Comparison of ENCODE assay signal across 16 mouse cellular contexts in the genomic region with DNA sequence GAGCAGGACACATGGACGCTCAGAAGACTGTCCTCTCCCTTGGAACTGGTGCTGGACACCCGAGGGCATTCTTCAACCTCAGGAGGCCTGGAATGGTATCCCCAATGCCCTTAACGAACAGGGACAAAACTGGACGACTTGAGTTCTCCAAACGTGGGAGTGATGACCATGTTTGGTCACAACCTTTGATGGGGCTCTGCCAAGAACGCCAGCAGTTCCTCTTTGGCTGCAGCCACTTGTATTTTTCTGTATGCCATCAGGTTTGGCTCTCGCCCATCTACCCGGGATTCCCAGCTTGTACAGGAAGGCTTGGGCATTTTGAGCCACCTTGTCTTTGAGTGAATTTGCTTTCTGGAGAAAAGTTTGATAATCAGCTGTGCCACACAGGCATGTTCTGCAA. TPM values are rescaled to one million over a fixed set of nuclear protein-coding genes. Genes with fewer than 3 reads are reported as not detected.
DNase-seq lines count a peak whose midpoint lies in the region; ATAC-seq lines count a peak whose summit lies in the region.
"Had no signal": no experiment of that assay in that cellular context is flagged by ENCODE, and none has a peak within 500 bp of the region (broad histone marks: within the 10 kb centered on the region; RNA-seq: fewer than 3 reads in every experiment).

No protein-coding gene starts in this region.

- no peak overlapping the region for H3K27ac ChIP-seq in heart, embryonic 11.5 days (ENCODE audit: low read depth, low read length)
- H3K27ac ChIP-seq: hindbrain, embryonic 14.5 days; layer of hippocampus, adult 2 months; stomach, embryonic 15.5 days had no signal

- ATAC-seq in heart, embryonic 11.5 days (replicated peaks; ENCODE audit: insufficient number of reproducible peaks, low FRiP score, low TSS enrichment): no peak
- ATAC-seq: forebrain, embryonic 14.5 days had no signal

- intact Hi-C loops in heart, postnatal 10 days (cut with DNase I): no loop called here

- no peak overlapping the region for H3K4me3 ChIP-seq in heart, embryonic 11.5 days (ENCODE audit: low read depth, low read length)
- H3K4me3 ChIP-seq: layer of hippocampus, adult 2 months; stomach, embryonic 15.5 days had no signal

- H3K4me1 ChIP-seq in heart, embryonic 11.5 days (ENCODE audit: control insufficient read depth, insufficient read depth, low read length): peaks cover 5% of the 10 kb centered on the region

- no peak overlapping the region for H3K4me2 ChIP-seq in heart, embryonic 11.5 days
- H3K4me2 ChIP-seq: hindbrain, embryonic 14.5 days; liver, embryonic 11.5 days; stomach, embryonic 15.5 days had no signal

- 73% methylated on average over 8 of the region's 8 CpGs for WGBS in heart, embryonic 11.5 days (ENCODE audit: insufficient replicate concordance)

- no peaks in the 10 kb centered on the region for H3K27me3 ChIP-seq in heart, embryonic 11.5 days (ENCODE audit: control insufficient read depth, insufficient read depth, low read length)
- H3K27me3 ChIP-seq: stomach, embryonic 15.5 days had no signal

- no peak overlapping the region for H3K9ac ChIP-seq in heart, embryonic 11.5 days (ENCODE audit: low read depth, low read length)
- H3K9ac ChIP-seq: hindbrain, embryonic 14.5 days; stomach, embryonic 15.5 days had no signal

- no peaks in the 10 kb centered on the region for H3K9me3 ChIP-seq in heart, embryonic 11.5 days (replicated peaks; ENCODE audit: control insufficient read depth, low read length)
- H3K9me3 ChIP-seq: stomach, embryonic 15.5 days had no signal

- peak; percentile 45 to 63 for DNase-seq in heart, postnatal 10 days
- DNase-seq in cerebellum, adult 11 months: peak; percentile 76
- DNase-seq in cerebellum, adult 8-10 months: peak; percentile 79
- peak; percentile 55 for DNase-seq in lung, postnatal 36 days
- no peak for DNase-seq in right cerebral cortex, adult 18-20 months
- DNase-seq in testis, postnatal 10 days (ENCODE audit: low spot score): no peak
- DNase-seq: adrenal gland, postnatal 25 days; kidney, adult 9 months; right cerebral cortex, postnatal 4 days; thymus, postnatal 36 days had no signal

- H3K36me3 ChIP-seq in heart, embryonic 11.5 days (ENCODE audit: control insufficient read depth, insufficient read depth, low read length): no peaks in the 10 kb centered on the region
- H3K36me3 ChIP-seq: stomach, embryonic 15.5 days had no signal

RNA-seq across cellular contexts. Expression of gene Cfap97d2, which starts 8.0 kb away (rescaled TPM):
- not detected for total RNA-seq in heart, postnatal 10 days (2021)
- polyA plus RNA-seq in heart, embryonic 11.5 days (2014; fragmentation: Nextera tagmentation; extraction: Ambion mirVana): not detected in 2 replicates
- total RNA-seq: adrenal gland, postnatal 25 days had no signal
- polyA plus RNA-seq: liver, embryonic 11.5 days; stomach, embryonic 15.5 days had no signal

RNA-seq across cellular contexts. Expression of gene Rasa3, which starts 20.3 kb away (rescaled TPM):
- 10 to 100 TPM; 22.3 to 25.1 TPM for total RNA-seq in heart, postnatal 10 days (2021)
- polyA plus RNA-seq in heart, embryonic 11.5 days (2014; fragmentation: Nextera tagmentation; extraction: Ambion mirVana): 26.3 and 36.3 TPM in 2 replicates

RNA-seq across cellular contexts. Expression of gene Cdc16, which starts 59.8 kb away (rescaled TPM):
- total RNA-seq in heart, postnatal 10 days (2021): 10 to 100 TPM; 40.6 to 43.1 TPM
- polyA plus RNA-seq in heart, embryonic 11.5 days (2014; fragmentation: Nextera tagmentation; extraction: Ambion mirVana): 154 and 160 TPM in 2 replicates

Comparison
In these comparisons a context has a peak if more than half of its experiments do, and no peak if none do; other contexts are left out.
1. DNase-seq: peak in heart, postnatal 10 days (2 of 2), cerebellum, adult 11 months (single experiment), cerebellum, adult 8-10 months (single experiment) and lung, postnatal 36 days (single experiment); none in right cerebral cortex, adult 18-20 months (single experiment) and testis, postnatal 10 days (single experiment).